Mouse (Mus musculus): ENCODE measurements around the gene Bcl2l15. TPM values are rescaled to one million over a fixed set of nuclear protein-coding genes. Genes with fewer than 3 reads are reported as not detected.
A peak's percentile ranks its signal among the peaks of the same experiment; 100 is the strongest.

Gene Bcl2l15
- polyA plus RNA-seq, 1 experiment from 2014 or later = 0.20 TPM

GRCm38 (mm10) chr3:103885946-103886345 is 53.5 kb downstream of the Bcl2l15 start:
- Histone ChIP-seq H3K4me1 (ENCODE audit: control insufficient read depth, insufficient read depth, low read length) (no peaks in the 10 kb centered on the region), H3K36me3 (ENCODE audit: control insufficient read depth, insufficient read depth, low read length) (no peaks in the 10 kb centered on the region), H3K9ac (ENCODE audit: low read length) (no peak overlapping the region), H3K4me2 (no peak overlapping the region), H3K27ac (ENCODE audit: low read depth, low read length) (no peak overlapping the region), H3K4me3 (ENCODE audit: low read depth, low read length) (no peak overlapping the region), H3K27me3 (ENCODE audit: control insufficient read depth, insufficient read depth, low read length) (no peaks in the 10 kb centered on the region), H3K9me3 (ENCODE audit: control insufficient read depth, low read length) (no peaks in the 10 kb centered on the region)
- DNase-seq (ENCODE audit: low spot score, missing footprints) (no peak), ATAC-seq (ENCODE audit: low FRiP score) (no peak)
- WGBS = 82% methylated on average over 11 of the region's 11 CpGs

- Histone ChIP-seq H3K27me3 (ENCODE audit: control insufficient read depth, insufficient read depth, low read length) (no peaks in the 10 kb centered on the region), H3K4me2 (no peak overlapping the region), H3K9me3 (ENCODE audit: control insufficient read depth, low read length) (no peaks in the 10 kb centered on the region), H3K27ac (ENCODE audit: low read depth, low read length) (no peak overlapping the region), H3K9ac (ENCODE audit: low read length) (no peak overlapping the region), H3K4me1 (ENCODE audit: control insufficient read depth, insufficient read depth, low read length) (no peaks in the 10 kb centered on the region), H3K4me3 (ENCODE audit: low read depth, low read length) (no peak overlapping the region), H3K36me3 (ENCODE audit: control insufficient read depth, insufficient read depth, low read length) (no peaks in the 10 kb centered on the region)
- WGBS = 41% methylated on average over 3 of the region's 3 CpGs
- ATAC-seq (ENCODE audit: low FRiP score) (no peak), DNase-seq (ENCODE audit: low spot score, missing footprints) (peak; percentile 89)
These were observed 55.2 kb downstream of the Bcl2l15 start for GRCm38 (mm10) chr3:103887581-103887980.

GRCm38 (mm10) chr3:103893374-103893773 is 61.0 kb downstream of the Bcl2l15 start:
- no peak overlapping the region for H3K27ac ChIP-seq (ENCODE audit: low read depth, low read length)
- 90% methylated on average over 3 of the region's 3 CpGs for WGBS
- no peak overlapping the region for H3K4me3 ChIP-seq (ENCODE audit: low read depth, low read length)
- H3K27me3 ChIP-seq (ENCODE audit: control insufficient read depth, insufficient read depth, low read length) = no peaks in the 10 kb centered on the region
- DNase-seq (ENCODE audit: low spot score, missing footprints) (no peak), ATAC-seq (ENCODE audit: low FRiP score) (no peak)
- H3K4me2 ChIP-seq = no peak overlapping the region
- H3K36me3 ChIP-seq (ENCODE audit: control insufficient read depth, insufficient read depth, low read length) = no peaks in the 10 kb centered on the region
- no peak overlapping the region for H3K9ac ChIP-seq (ENCODE audit: low read length)
- H3K9me3 ChIP-seq (ENCODE audit: control insufficient read depth, low read length) = no peaks in the 10 kb centered on the region
- no peaks in the 10 kb centered on the region for H3K4me1 ChIP-seq (ENCODE audit: control insufficient read depth, insufficient read depth, low read length)

Other genes with a start within 250 kb of the Bcl2l15 start
- 0.08 and 0.19 TPM in 2 replicates for gene Atg4a-ps, start 186.5 kb upstream of the Bcl2l15 start, polyA plus RNA-seq (2014; fragmentation: Nextera tagmentation; extraction: Ambion mirVana)
- 8.9 and 10.5 TPM in 2 replicates for gene Olfml3, start 94.6 kb upstream of the Bcl2l15 start, polyA plus RNA-seq (2014; fragmentation: Nextera tagmentation; extraction: Ambion mirVana)
- not detected in 2 replicates for gene Gm10964, start 93.2 kb upstream of the Bcl2l15 start, polyA plus RNA-seq (2014; fragmentation: Nextera tagmentation; extraction: Ambion mirVana)
- 15.9 and 16.6 TPM in 2 replicates for gene Hipk1, start 41.0 kb upstream of the Bcl2l15 start, polyA plus RNA-seq (2014; fragmentation: Nextera tagmentation; extraction: Ambion mirVana)
- 36.3 and 44.6 TPM in 2 replicates for gene Dclre1b, start 23.2 kb upstream of the Bcl2l15 start, polyA plus RNA-seq (2014; fragmentation: Nextera tagmentation; extraction: Ambion mirVana)
- gene Ap4b1, start 23.1 kb upstream of the Bcl2l15 start, polyA plus RNA-seq (2014; fragmentation: Nextera tagmentation; extraction: Ambion mirVana) = 22.8 and 25.6 TPM in 2 replicates
- 0.15 TPM in 1 of 2 replicates, not detected in the other for gene Gm43064, start 23.0 kb upstream of the Bcl2l15 start, polyA plus RNA-seq (2014; fragmentation: Nextera tagmentation; extraction: Ambion mirVana)
- gene Ptpn22, start 27.2 kb downstream of the Bcl2l15 start, polyA plus RNA-seq (2014; fragmentation: Nextera tagmentation; extraction: Ambion mirVana) = 0.23 and 0.65 TPM in 2 replicates
- 21.1 and 24.0 TPM in 2 replicates for gene Rsbn1, start 81.5 kb downstream of the Bcl2l15 start, polyA plus RNA-seq (2014; fragmentation: Nextera tagmentation; extraction: Ambion mirVana)
- 53.4 and 59.2 TPM in 2 replicates for gene Phtf1, start 135.5 kb downstream of the Bcl2l15 start, polyA plus RNA-seq (2014; fragmentation: Nextera tagmentation; extraction: Ambion mirVana)

Data from midbrain, embryonic 11.5 days (tissue).